Mouse (Mus musculus) pancreas, adult 10 weeks (tissue): ENCODE measurements around the gene Lrrc55. TPM values are rescaled to one million over a fixed set of nuclear protein-coding genes. Genes with fewer than 3 reads are reported as not detected.

ENCODE experiments used
- polyA plus RNA-seq: library from polyadenylated mRNA; stranded (reverse); fragments of 350-450 nt; fragmentation: Illumina TruSeq; extraction: RNeasy Lipid Tissue Mini Kit (QIAGEN cat#74804); gene quantifications from one replicate; pipeline ENCODE4 v1.2.3, GENCODE M21; 2015; ENCODE audit warnings: low read depth, low replicate concordance; ENCODE audit not compliant: insufficient read depth

The Lrrc55 gene
- 0.66 TPM for polyA plus RNA-seq

DNA sequence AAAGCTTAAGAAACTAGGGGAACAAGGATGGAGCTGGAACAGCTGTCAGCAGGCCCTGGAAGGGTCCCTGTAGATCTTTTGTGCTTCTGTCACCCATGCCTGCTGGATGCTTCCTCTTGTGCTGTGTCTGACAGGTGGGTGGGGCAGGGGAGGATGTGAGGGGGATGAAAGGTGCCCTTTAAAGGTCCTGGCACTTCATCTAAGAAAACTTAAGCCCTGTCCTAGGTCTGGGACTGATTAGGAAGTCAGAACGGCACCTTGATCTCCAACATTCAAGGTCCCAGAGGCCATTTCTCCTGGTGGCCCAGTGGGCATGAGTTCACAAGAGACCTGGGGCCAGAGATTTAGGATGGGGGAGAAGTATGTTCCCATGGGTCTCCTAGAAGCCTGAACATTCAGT, at the start of gene Lrrc55:
Gene Lrrc55, minus strand, starts transcription at position 297 of the 400 bp plus-strand sequence.

DNA sequence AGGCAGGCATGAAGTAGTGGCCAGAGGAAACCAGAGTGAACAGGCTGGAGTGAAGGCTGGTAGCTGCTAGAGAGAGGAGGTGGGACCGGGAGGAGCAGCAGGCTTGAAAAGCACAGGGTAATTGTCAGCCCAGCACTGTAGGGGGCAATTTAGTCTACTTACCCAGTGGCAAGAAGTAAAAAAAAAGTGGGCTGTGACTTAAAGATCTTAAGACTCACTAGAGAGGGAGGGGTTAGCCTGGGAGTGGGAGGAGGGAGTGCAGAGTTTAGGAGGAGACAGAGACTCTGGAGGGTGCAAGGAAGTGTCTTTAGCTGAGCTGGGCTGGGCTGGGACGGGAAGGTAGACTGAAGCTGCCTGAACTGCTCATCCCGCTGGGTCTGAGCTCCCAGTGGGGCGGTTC, 60.9 kb downstream of the Lrrc55 start, which contains the start of gene Aplnr:
Gene Aplnr, plus strand, starts transcription at position 137 of the 400 bp plus-strand sequence.

Other genes starting within 250 kb of the Lrrc55 start
- not detected for gene Prg2, start 216.7 kb downstream of the Lrrc55 start, polyA plus RNA-seq
- not detected for gene Prg3, start 209.0 kb downstream of the Lrrc55 start, polyA plus RNA-seq
- 24.0 TPM for gene Ssrp1, start 160.0 kb downstream of the Lrrc55 start, polyA plus RNA-seq
- 2.8 TPM for gene P2rx3, start 159.7 kb downstream of the Lrrc55 start, polyA plus RNA-seq
- 22.3 TPM for gene Tnks1bp1, start 149.2 kb downstream of the Lrrc55 start, polyA plus RNA-seq
- 3.7 TPM for gene Aplnr, start 61.0 kb downstream of the Lrrc55 start, polyA plus RNA-seq
- not detected for gene Olfr987, start 142.1 kb upstream of the Lrrc55 start, polyA plus RNA-seq
- not detected for gene Olfr988, start 166.0 kb upstream of the Lrrc55 start, polyA plus RNA-seq
- gene Olfr992, start 212.3 kb upstream of the Lrrc55 start, polyA plus RNA-seq: not detected
- not detected for gene Olfr993, start 217.7 kb upstream of the Lrrc55 start, polyA plus RNA-seq
- gene Olfr994, start 239.3 kb upstream of the Lrrc55 start, polyA plus RNA-seq: not detected
- not detected for gene Olfr995, start 246.4 kb upstream of the Lrrc55 start, polyA plus RNA-seq